24 mouse cellular contexts compared by ENCODE assay signal in genomic region chr9:96578190-96578589, GRCm38 (mm10). TPM values are rescaled to one million over a fixed set of nuclear protein-coding genes. Genes with fewer than 3 reads are reported as not detected.
DNase-seq lines count a peak whose midpoint lies in the region; ATAC-seq and TF ChIP-seq lines count a peak whose summit lies in the region.
"Had no signal": no experiment of that assay in that cellular context is flagged by ENCODE, and none has a peak within 500 bp of the region (broad histone marks: within the 10 kb centered on the region; RNA-seq: fewer than 3 reads in every experiment).

No protein-coding gene starts in this region.

- no peak overlapping the region for H3K4me2 ChIP-seq in forebrain, embryonic 15.5 days (replicated peaks)
- H3K4me2 ChIP-seq: forebrain, embryonic 13.5 days had no signal

- H3K27me3 ChIP-seq in MEL (ENCODE audit: control insufficient read depth in 1 of 2, insufficient read depth in 2 of 2, low read length in 2 of 2), result no peaks in the 10 kb centered on the region
- no peaks in the 10 kb centered on the region for H3K27me3 ChIP-seq in forebrain, embryonic 15.5 days
- H3K27me3 ChIP-seq: forebrain, embryonic 13.5 days; Patski had no signal

- H3K27ac ChIP-seq in MEL (ENCODE audit: control insufficient read depth, low read depth, low read length), result peak overlapping the region; percentile 31
- H3K27ac ChIP-seq in forebrain, embryonic 15.5 days (replicated peaks), result no peak overlapping the region
- H3K27ac ChIP-seq: embryonic facial prominence, embryonic 10.5 days; forebrain, embryonic 13.5 days; heart, embryonic 10.5 days had no signal

- ATAC-seq in hematopoietic stem cell, adult 5-6 weeks (replicated peaks in 1 of 2; ENCODE audit: insufficient read depth in 1 of 2, low FRiP score in 2 of 2, low TSS enrichment in 1 of 2, low read depth in 1 of 2, poor library complexity in 2 of 2, severe bottlenecking in 2 of 2), result peak; percentile 58 to 63
- ATAC-seq in megakaryocyte progenitor cell, adult 5-6 weeks (replicated peaks; ENCODE audit: poor library complexity), result peak; percentile 36
- ATAC-seq in forebrain, embryonic 15.5 days (replicated peaks), result no peak
- ATAC-seq: activated CD4-positive, CD25-positive, alpha-beta regulatory T cell, adult 4 months; forebrain, embryonic 13.5 days; hindbrain, embryonic 16.5 days; Patski had no signal

- no peaks in the 10 kb centered on the region for H3K9me3 ChIP-seq in MEL (replicated peaks; ENCODE audit: insufficient read depth, low read length)
- H3K9me3 ChIP-seq in forebrain, embryonic 15.5 days, result no peaks in the 10 kb centered on the region
- H3K9me3 ChIP-seq: embryonic facial prominence, embryonic 10.5 days; forebrain, embryonic 13.5 days; heart, embryonic 10.5 days had no signal

- peak; percentile 56 for DNase-seq in 416B (ENCODE audit: low read depth)
- DNase-seq in MEL (ENCODE audit: low read depth, low spot score), result peak; percentile 78
- DNase-seq in right cerebral cortex, postnatal 4 days, result no peak
- DNase-seq in adrenal gland, postnatal 25 days, result no peak
- DNase-seq in liver, result no peak
- DNase-seq: adrenal gland, postnatal 14 days; cerebellum, adult 18-20 months; cerebellum, adult 9-11 months; cerebellum, postnatal 36 days; gastrocnemius, postnatal 36 days; heart, adult 18-20 months; heart, postnatal 10 days; heart, postnatal 4 days had no signal

- no peak for TF ChIP-seq POLR2A in MEL (IDR thresholded peaks at IDR 0.05; ENCODE audit: control insufficient read depth in 1 of 2, insufficient read depth in 1 of 2, low read depth in 1 of 2, low read length in 2 of 2, poor library complexity in 1 of 2)

- no peak overlapping the region for H3K9ac ChIP-seq in MEL (ENCODE audit: control insufficient read depth, low read depth, low read length, poor library complexity, severe bottlenecking)
- no peak overlapping the region for H3K9ac ChIP-seq in forebrain, embryonic 15.5 days (replicated peaks)
- H3K9ac ChIP-seq: forebrain, embryonic 13.5 days had no signal

- no peaks in the 10 kb centered on the region for H3K79me2 ChIP-seq in MEL (ENCODE audit: control insufficient read depth, insufficient read depth, low read length, poor library complexity)

- H3K4me1 ChIP-seq in MEL (ENCODE audit: control insufficient read depth in 1 of 2, insufficient read depth in 2 of 2, low read length in 2 of 2), result peaks cover 6 to 11% of the 10 kb centered on the region in 2 experiments
- H3K4me1 ChIP-seq in forebrain, embryonic 15.5 days, result no peaks in the 10 kb centered on the region
- H3K4me1 ChIP-seq: forebrain, embryonic 13.5 days; heart, embryonic 10.5 days had no signal

- TF ChIP-seq EP300 in MEL (IDR thresholded peaks at IDR 0.05; ENCODE audit: low read depth in 1 of 2, low read length in 2 of 2), result peak in 1 of 2 experiments; percentile 24; a peak in 1 of 4 replicates

- H3K4me3 ChIP-seq in MEL (ENCODE audit: control insufficient read depth in 1 of 2, insufficient read depth in 1 of 2, low read depth in 2 of 2, low read length in 2 of 2), result no peak overlapping the region
- H3K4me3 ChIP-seq in forebrain, embryonic 15.5 days, result no peak overlapping the region
- H3K4me3 ChIP-seq: embryonic facial prominence, embryonic 10.5 days; forebrain, embryonic 13.5 days; heart, embryonic 10.5 days had no signal

- TF ChIP-seq CTCF in MEL (IDR thresholded peaks at IDR 0.05 in 2 of 3, conservative IDR thresholded peaks at IDR 0.05 in 1 of 3; ENCODE audit: control insufficient read depth in 1 of 3, insufficient read depth in 1 of 3, low read depth in 2 of 3, low read length in 3 of 3, poor library complexity in 1 of 3, severe bottlenecking in 1 of 3), result no peak

- WGBS in forebrain, embryonic 15.5 days, result 87% methylated on average over 4 of the region's 4 CpGs

- TF ChIP-seq RAD21 in MEL (IDR thresholded peaks at IDR 0.05; ENCODE audit: low read depth, low read length), result no peak

- H3K36me3 ChIP-seq in MEL (ENCODE audit: control insufficient read depth in 1 of 2, insufficient read depth in 2 of 2, low read length in 2 of 2), result peaks cover 5 to 12% of the 10 kb centered on the region in 2 experiments; a peak in 3 of 4 replicates
- H3K36me3 ChIP-seq in forebrain, embryonic 15.5 days, result peaks cover 11% of the 10 kb centered on the region

TF ChIP-seq in MEL, 35 proteins besides CTCF, POLR2A, EP300 and RAD21:
- TF ChIP-seq GATA1 (IDR thresholded peaks at IDR 0.05; ENCODE audit: low read depth, low read length), result 0 out of 2 replicates have a peak, but pooled peaks have one; percentile 35
- TF ChIP-seq TBP (IDR thresholded peaks at IDR 0.05; ENCODE audit: low read depth, low read length), result 0 out of 2 replicates have a peak, but pooled peaks have one; percentile 50
- TF ChIP-seq RCOR1 (IDR thresholded peaks at IDR 0.05; ENCODE audit: low read depth, low read length), result peak; percentile 38; the same call in 1 of the 2 replicates
- TF ChIP-seq HCFC1 (IDR thresholded peaks at IDR 0.05; ENCODE audit: low read depth, low read length), result no peak
- no peak for TF ChIP-seq ZKSCAN1 (IDR thresholded peaks at IDR 0.05; ENCODE audit: low read depth, low read length)
- TF ChIP-seq SIN3A (IDR thresholded peaks at IDR 0.05; ENCODE audit: low read length), result no peak
- 0 out of 2 replicates have a peak, but pooled peaks have one; percentile 5 for TF ChIP-seq ZMIZ1 (IDR thresholded peaks at IDR 0.05; ENCODE audit: low read depth, low read length)
- no peak for TF ChIP-seq MXI1 (IDR thresholded peaks at IDR 0.05; ENCODE audit: low read depth, low read length)
- no peak for TF ChIP-seq TAL1 (IDR thresholded peaks at IDR 0.05; ENCODE audit: low read length)
- 0 out of 2 replicates have a peak, but pooled peaks have one; percentile 4 for TF ChIP-seq ETS1 (IDR thresholded peaks at IDR 0.05; ENCODE audit: low read depth, low read length)
- no peak for TF ChIP-seq CHD1 (IDR thresholded peaks at IDR 0.05; ENCODE audit: low read depth, low read length)

RNA-seq across cellular contexts. Expression of gene Gm28729, which starts 53.1 kb away (rescaled TPM):
- total RNA-seq in MEL (2012; rRNA removed), result not detected in 2 replicates
- not detected for polyA plus RNA-seq in MEL (2012; ENCODE audit: insufficient read depth in 1 of 2, insufficient read length in 2 of 2, low read depth in 1 of 2, low replicate concordance in 2 of 2, missing spikeins in 1 of 2)
- total RNA-seq in hematopoietic stem cell, adult 5-6 weeks (2017), result not detected in 2 replicates
- not detected in 2 replicates for total RNA-seq in megakaryocyte progenitor cell, adult 5-6 weeks (2015)
- 0.24 TPM in 1 of 2 replicates, not detected in the other for total RNA-seq in megakaryocyte progenitor cell, adult 5-6 weeks (2017)
- polyA plus RNA-seq in forebrain, embryonic 15.5 days (2015; fragmentation: Nextera tagmentation; extraction: Ambion mirVana), result 0.15 and 0.31 TPM in 2 replicates
- total RNA-seq in adrenal gland, postnatal 25 days (2021), result not detected in 2 replicates
- total RNA-seq: adrenal gland, postnatal 14 days; heart, adult 18-20 months; heart, postnatal 10 days; heart, postnatal 4 days had no signal
- polyA plus RNA-seq: activated CD4-positive, CD25-positive, alpha-beta regulatory T cell, adult 4 months; embryonic facial prominence, embryonic 10.5 days; heart, embryonic 10.5 days; heart, embryonic 14.5 days; intestine, embryonic 14.5 days; Patski had no signal

RNA-seq across cellular contexts. Expression of gene Rasa2, which starts 53.2 kb away (rescaled TPM):
- total RNA-seq in MEL (2012; rRNA removed), result 9.5 and 11.3 TPM in 2 replicates
- 10 to 100 TPM in 1 of 2 experiments, not detected in 1; 11.3 TPM for polyA plus RNA-seq in MEL (2012; ENCODE audit: insufficient read depth in 1 of 2, insufficient read length in 2 of 2, low read depth in 1 of 2, low replicate concordance in 2 of 2, missing spikeins in 1 of 2)
- total RNA-seq in hematopoietic stem cell, adult 5-6 weeks (2017), result 12.4 and 20.4 TPM in 2 replicates
- 27.4 and 31.1 TPM in 2 replicates for total RNA-seq in megakaryocyte progenitor cell, adult 5-6 weeks (2015)
- total RNA-seq in megakaryocyte progenitor cell, adult 5-6 weeks (2017), result 20.8 and 23.5 TPM in 2 replicates
- 17.2 and 18.8 TPM in 2 replicates for polyA plus RNA-seq in forebrain, embryonic 15.5 days (2015; fragmentation: Nextera tagmentation; extraction: Ambion mirVana)
- total RNA-seq in adrenal gland, postnatal 25 days (2021), result 9.3 and 15.5 TPM in 2 replicates

Comparison
In these comparisons a context has a peak if more than half of its experiments do, and no peak if none do; other contexts are left out.
1. DNase-seq: peak in 416B (single experiment) and MEL (single experiment); none in right cerebral cortex, postnatal 4 days (single experiment), adrenal gland, postnatal 25 days (single experiment) and liver (single experiment).